Mouse (Mus musculus) embryonic fibroblast, embryonic 13.5 days (primary cell): ENCODE data around the gene E030018B13Rik.

Experiments used
- CTCF ChIP-seq: IDR thresholded peaks from 2 replicates; pipeline ENCODE4 v1.5.1; 2011; ENCODE audit warnings: mild to moderate bottlenecking, control low read depth, low read length, moderate library complexity, borderline replicate concordance; ENCODE audit not compliant: insufficient read depth
- POLR2A ChIP-seq: IDR thresholded peaks from 2 replicates; pipeline ENCODE4 v1.6.1; 2011; ENCODE audit warnings: low read depth, mild to moderate bottlenecking, control low read depth, low read length, moderate library complexity

DNA sequence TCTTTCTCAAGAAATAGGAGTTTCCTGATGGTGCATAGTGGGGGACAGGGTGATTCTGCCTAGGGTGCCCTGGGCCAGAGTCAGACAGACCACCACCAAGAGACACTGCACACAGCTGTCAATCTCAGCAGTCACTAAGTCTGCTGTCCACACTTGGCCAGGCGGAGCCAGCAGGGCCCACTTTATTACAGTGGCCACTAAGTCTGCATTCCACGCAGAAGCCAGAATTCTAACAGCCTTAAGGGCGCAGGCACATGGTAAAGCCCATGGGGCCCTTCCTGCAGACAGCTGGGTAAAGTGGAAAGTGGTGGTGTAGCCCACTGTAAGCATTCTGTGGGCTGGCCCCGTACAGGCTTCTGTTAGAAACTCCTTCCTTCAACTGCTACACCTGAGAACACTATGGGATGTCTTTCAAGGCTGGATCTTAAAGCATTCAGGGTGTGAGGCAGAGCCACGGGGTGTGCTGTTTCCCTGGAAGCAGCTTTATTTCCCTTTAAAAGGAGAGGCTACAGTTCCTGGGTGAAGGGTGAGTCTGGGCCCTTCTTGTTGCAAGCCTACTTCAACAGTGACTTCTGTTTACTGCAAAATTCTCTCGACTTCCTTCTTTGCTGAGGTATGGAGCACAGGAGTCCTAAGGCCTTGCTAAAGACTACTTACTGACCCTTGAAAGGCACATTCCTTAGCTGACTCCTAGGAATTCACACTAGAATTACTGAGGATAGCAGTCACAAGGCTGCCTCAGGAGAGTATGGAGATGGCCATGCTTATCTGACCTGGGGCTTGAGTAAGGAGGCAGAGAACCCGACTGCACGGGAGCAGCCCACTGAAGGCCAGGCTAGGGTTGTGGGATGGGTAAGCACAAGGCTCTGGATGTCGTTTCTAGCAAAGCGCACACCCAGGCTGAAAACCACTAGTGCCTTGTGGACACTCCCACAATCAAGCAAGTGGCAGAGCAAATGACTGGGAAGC is 2.6 kb upstream of the E030018B13Rik start:
- no peak for TF ChIP-seq CTCF
- no peak for TF ChIP-seq POLR2A
